Mouse (Mus musculus) frontal cortex, postnatal 10 days (tissue): ENCODE results near the gene Ctu2.

Experiments
- DNase-seq, 2 experiments: peaks; one replicate each; pipeline ENCODE4 v3.0.0; 2022; ENCODE audit warnings: low spot score in 2 of 2, mixed read lengths in 1 of 2

The Ctu2 gene

DNA sequence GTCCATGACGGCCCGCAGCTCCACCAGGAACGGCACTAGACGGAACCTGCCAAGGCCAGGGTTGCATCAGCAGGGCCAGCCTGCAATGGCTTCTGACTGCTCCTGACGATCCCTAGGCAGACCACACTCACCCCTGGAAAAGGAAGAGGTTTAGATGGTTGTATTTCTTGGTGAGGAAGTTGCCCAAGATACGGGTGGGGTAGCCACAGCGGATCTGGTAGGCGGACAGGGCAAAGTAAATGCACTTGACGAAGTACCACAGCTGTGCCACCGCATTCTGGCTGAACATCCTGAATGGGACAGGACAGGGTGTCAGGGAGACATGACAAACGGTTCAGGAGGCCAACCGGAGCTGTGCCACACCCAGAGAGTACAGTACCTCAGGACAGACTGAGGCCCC lies 8.9 kb downstream of the Ctu2 start:
- no peak for DNase-seq

DNA sequence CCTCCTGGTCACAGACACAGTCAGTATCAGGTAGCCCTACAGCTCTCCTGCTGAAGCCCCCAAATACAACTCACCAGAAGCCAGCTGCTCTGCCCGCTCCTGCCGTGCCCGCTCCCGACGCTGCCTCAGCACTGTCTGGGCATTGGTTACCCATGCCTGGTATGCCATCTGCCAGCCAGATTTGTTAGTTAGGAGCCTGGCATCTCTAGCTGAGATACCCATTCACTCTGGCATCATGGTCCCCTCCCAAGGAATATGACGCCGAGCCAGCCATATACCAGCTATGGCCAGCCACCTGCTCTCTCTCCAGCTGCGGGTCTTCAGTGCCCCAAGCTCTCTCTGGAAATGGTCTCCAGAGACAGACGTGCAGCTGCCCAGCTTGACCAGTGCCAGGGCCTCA lies 12.4 kb downstream of the Ctu2 start:
- no peak for DNase-seq

DNA sequence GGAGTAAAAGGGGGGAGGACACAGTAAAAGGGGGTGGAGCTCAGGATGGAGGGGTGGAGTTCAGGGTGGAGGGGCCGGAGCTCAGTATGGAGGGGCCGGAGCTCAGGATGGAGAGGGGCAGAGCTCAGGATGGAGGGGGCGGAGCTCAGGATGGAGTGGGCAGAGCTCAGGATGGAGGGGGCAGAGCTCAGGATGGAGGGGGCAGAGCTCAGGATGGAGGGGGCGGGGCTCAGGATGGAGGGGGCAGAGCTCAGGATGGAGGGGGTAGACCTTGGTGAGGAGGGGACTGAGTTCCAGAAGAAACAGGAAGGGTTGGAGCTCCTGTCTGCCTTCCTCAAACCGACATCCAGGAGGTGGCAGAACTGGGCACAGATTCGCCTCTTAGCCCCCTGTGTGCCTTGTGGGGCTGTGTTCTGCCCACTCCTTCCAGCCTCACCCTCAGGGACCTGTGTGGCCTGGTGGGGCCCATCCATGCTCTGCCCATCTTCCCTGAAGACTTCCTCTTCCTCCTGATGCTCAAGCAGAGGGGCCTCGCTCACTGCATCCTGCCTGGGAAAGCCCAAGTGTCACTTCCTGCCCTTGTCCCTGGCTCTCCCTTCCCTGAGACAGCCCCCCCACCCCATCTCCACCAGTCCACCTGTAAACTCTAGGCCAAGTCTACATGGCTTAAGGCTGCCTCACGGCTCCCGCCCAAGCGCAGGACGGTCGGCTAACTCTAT lies 21.2 kb downstream of the Ctu2 start:
- DNase-seq, result no peak

DNA sequence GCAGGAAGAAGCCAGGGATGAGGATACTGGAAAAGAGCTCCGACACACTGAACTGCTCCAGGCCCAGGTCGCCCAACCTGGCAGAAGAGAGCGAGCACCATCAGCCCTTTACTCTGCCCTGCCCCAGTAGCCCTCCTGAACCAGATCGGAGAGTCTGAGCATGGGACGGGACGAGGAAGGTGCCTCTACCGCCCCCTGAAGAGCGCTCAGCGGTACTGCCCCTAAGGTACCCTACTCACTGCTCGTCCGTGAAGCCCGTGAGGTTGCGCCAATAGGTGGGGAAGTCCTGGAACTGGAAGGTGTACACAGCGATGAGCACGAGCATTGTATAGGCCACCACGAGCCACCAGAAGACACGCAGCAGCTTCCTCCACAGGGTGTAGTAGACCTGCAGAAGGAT lies 22.0 kb downstream of the Ctu2 start:
- DNase-seq, result no peak

DNA sequence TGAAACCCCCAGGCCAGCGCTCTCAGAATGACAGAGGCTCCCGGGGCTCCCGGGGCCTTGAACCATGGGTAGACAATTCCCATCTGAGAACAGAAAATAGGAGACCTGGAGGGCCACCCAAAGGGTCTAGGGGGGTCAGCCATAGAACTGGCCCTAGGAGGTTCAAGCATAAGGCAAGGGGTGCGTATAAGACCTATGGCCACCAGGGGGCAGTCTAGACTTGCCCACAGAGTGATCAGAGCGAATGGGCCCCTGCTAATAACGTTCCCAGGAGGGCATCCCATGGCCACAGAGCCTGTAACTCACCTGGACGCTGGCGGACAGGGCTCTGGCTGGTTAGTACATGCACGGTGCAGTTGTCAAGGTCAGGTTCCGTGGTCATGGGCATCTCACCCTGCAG lies 24.9 kb downstream of the Ctu2 start:
- peak in 1 of 2 experiments; percentile 68 for DNase-seq

DNA sequence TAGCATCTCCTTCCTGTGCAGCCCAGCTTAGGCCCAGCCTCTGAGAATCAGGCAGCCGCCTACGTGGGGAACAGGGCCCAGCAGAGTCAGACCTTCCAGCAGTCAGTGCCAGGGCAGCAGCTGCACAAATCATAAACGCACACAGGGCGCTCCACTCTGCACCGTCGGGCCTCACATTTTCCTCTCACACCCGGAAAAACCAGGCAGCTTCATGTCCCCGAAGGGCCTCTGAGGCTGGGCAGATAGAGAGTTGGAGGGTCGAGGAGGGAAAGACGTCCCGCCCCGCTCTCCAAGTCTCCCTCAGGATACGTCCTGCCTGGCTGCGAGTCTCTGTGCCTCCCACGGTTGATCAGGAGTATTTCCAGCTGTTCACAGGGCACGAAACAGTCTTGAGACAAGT lies 35.6 kb downstream of the Ctu2 start:
- no peak for DNase-seq

DNA sequence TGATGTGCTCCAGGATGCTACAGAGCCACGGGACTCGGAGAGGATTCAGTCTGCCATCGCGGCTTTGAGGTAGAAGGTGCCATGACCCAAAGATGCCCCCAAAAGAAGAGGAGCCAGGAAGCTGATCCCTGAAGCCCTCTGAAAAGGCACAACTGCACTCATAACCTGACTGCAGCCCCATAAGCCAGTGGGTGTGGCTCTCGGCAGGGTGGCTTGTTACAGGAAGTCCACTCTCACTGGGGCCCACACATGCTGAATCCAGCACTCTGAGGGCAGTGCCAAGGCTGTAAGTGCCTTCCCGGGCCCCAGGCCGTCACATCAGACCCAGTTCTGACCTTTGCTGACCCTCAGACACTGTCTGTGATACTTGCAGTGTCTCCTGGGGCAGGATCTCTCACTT lies 36.4 kb downstream of the Ctu2 start:
- DNase-seq, result no peak

DNA sequence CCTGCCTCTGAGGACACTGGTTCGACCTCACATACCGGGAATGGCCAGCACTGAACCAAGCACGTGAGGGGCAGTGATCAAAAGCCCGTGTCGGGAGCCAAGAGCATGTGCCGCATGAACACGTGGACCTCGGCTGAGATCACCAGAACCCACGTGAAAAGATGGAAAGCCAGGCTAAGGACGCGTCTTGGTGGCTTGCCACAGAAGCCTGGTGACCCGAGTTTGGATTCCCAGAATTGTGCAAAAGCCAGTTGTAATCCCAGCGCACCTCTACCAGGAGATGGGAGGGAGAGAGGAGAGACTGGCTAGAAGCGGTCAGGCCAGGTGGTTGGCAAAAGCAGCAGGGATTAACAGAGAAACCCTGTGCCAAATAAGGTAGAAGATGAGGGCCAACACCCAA lies 39.8 kb downstream of the Ctu2 start:
- no peak for DNase-seq

DNA sequence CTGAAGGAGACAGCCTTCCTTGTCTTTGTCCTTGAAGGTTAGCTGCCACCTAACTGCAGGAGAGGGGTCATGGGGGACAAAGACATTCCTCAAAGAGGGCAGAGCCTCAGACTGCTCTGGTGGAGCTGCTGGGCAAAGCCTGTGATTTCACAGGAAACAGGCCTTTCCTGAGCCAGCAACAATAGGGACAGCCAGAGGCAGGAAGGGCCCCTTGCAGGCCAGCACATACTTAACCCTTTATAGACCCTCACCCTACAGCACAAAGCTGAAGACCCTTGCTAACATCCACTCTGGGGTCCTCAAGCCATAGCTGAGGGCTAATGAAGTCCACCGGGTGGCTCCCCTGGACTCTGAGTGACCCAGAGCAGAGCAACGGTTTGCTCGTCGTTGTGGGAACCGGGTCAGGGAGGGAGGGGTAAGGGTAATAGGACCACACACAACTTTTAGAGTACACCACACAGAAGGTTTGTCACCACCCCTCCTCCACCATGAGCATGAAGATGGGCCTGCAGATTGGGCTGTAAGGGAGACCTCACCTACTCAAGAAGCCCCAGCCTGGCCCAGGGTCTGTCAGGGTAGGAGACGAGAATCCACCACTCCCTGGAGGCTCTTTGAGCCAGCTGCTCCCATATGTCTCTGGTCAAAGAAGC lies 41.7 kb downstream of the Ctu2 start:
- no peak for DNase-seq

DNA sequence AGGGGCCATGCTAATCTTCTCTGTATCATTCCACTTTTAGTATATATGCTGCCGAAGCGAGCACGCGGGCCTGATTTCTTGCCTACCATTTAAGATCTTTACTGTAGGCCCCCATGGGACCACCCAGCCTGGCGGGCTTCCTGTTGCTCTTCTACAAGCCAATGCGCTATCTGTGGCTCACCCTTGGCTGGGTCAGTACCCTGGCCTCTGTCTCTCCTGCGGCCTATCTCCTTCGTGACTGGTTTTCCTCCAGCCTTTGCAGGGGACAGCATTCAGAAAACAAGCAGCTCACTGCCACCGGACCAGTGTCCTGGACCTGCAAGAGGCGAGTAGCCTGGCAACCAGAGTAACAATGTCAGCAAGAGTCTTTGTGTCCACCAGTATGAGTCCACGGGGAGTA lies 44.7 kb downstream of the Ctu2 start:
- no peak for DNase-seq

DNA sequence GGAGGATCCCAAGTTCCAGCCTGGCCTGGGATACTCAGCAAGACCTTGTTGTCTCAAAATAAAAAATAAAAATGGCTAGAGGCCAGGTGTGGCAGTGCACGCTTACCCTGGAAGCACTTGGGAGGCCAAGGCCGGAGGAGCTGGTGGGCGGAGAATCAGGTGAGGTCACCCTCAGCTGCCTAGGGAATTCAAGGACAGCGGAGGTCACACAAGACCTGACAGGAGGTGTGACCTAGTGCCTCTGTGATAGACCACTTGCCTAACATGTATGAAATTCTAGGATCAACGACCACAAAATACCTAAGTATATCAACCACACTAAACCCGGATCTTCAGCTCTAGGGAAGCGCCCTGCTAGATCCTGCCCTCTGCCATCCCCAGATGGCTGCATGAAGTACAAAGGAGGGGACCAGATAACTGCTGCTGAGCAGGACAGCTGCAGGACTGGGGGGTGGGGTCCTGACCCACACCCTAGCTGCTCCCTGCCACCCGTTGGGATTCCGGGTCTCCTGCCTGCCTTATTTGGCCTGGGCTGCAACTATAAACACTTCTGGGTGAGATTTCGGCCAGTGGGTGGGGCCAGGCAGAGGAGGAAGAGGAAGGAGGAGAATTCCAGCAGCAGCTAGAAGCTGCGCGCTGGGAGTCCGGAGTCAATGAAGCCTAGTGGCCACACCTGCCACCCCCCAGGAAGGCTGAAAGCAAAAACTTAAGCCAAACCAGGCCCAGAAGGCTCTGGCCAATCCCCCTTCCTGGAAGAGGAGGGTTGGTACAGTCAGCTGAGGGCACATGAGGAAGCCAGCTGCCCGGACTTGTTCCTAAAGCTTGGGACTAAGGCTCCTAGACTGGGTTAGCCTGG lies 47.1 kb downstream of the Ctu2 start:
- no peak for DNase-seq

DNA sequence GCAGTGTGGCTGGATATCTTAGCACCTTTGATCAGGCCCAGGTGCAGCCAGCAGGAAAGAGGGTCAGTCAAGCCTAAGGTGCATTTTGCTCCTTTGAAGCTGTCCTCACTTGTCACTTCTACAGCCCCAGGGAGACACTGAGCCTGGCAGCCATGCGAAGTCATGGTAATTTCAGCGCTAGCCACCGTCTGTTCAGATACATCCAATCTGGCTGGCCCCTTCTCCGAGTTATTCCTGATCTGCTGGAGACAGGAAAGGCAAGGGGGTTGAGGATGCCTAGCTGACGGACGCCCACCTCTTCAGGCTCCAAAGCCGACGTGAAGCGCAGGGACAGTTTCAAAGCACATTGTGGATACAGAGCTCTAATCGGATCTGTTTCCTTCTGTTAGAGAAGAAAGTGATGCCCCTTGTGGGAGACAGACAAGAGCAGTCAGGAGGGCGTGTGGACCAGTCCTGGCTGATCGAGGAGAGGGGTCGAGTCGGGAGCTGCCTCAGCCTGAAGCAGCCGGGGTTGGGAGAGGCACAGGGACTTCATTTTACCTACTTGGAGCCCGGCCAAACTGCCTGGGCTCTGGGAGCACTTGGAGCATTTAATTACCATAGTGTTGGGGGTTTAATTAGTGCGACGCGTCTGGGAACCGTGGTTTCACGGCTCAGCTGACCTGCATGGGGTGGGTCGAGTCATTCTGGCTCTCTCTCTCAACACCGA lies 47.9 kb downstream of the Ctu2 start:
- peak; percentile 46 to 53 for DNase-seq

DNA sequence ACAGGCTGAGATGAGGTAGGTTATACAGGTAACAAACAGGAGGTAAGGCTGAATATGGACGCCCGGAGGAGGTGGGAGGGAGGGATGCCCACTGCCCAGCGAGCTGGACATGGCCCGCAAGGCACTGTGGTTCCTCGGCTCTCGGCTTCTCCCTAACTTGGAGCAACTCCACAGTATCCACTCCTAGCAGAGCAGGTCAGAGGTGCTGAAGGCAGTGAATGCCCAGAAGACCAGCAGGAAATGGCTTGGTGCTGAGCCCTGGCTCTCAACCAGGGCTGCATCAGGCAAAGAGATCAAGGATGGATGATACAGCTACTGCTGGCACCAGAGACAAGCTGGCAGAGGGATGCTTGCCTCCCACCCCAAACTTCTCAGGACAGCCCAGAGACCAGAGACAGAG lies 48.6 kb downstream of the Ctu2 start:
- DNase-seq, result no peak

DNA sequence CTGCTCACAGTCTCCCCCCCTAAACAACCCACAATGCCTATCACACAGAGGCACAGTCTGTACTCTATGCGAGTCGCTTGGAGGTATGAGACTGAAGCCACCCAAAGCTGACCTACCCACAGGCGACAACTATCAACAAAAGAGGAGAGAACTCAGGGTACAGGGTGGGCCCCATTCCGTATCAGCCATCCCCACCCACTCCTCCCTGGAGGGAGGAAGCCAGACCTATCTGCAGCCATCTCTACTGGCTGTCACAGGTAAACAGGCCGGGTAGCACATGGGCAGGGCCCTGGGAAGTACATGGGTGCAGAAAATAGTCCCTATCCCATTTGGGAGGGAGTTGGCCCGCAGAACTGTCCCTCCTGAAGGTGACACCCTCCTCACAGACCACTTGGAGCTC lies 49.1 kb downstream of the Ctu2 start:
- DNase-seq, result no peak

DNA sequence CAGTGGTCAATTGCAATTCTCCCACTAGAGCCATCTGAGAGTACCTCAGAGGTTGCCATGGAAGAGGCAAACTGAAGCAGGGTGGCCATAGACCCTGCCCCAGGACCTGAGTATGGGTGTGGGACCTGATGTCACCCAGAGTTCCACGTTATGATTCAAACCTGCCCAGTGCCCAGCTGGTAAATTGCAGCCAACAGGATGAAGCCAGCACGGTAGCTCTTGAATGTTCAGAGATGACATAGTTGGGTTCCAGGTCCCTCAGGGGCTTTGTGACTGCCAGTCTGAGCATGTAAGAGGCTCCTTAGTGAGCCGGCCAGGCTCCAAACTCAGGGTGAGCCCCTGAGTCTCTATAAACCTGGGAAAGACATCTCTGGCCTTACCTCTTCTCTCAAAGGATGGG lies 50.1 kb downstream of the Ctu2 start:
- DNase-seq, result no peak

DNA sequence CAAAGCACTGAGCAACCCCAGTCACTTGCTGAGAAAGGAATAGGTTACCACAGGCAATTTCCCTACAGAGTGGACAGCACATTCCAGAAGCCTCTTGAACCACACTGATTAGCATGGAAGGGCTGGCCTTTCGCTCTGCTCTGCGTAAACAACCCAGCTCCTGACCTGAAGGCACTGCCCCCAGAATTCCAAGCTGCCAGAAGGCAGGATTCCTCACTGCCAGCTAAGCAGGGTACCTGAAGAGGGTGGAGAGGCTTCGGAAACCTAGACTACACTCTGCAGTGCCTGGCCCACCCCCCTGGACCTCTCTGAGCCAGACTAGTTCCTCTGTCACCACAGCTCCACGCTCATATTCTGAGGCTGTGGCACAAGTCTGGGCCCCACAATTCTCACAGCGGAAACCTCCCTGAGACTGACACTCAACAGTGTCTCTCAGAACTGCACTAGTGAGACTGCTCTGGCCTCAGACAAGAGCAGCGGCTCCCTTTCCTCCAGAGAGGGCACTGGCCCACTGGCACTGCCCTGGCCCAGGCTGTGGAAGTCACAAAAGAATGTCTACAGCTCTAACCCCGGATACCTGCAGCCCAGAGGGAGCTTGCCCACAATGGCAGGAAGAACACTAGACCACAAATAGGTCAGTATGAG lies 50.7 kb downstream of the Ctu2 start:
- DNase-seq, result no peak

DNA sequence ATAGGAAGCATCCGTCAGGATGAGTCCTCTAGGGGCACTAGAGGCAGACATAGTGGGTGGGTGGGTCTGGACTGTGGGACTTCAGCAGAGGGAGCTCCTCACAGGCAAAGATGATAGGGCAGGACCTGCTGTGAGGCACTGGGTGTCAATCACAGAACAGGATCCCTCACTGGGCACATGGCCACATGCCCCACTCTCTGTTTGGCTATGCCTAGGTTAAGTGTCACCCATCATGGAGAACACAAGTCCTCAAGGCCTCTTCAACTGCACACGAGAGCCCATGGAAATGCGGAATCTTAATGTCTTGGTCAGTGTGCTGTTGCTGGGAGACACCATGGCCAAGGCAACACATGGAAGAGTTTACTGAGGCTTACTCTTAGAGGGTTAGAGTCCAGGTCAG lies 52.0 kb downstream of the Ctu2 start:
- no peak for DNase-seq

DNA sequence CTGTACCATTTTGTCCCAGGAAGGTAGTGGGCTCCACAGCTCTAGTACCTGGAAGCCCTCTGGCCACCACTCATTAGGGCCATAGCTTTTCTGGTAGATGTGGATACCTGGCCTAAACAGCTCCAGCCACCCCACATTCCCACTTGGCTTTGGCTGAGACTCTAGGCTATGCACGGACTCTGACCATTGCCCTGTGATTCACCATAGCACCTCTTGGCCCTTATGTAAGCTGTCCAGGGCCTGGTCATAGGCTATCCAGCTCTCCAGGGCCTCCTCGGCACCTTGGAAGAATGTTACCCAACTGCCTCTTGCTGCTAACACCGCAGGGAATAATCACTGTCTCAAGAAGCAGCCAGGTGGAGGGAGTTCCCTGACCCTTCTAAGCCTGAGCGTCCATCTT lies 53.2 kb downstream of the Ctu2 start:
- no peak for DNase-seq

DNA sequence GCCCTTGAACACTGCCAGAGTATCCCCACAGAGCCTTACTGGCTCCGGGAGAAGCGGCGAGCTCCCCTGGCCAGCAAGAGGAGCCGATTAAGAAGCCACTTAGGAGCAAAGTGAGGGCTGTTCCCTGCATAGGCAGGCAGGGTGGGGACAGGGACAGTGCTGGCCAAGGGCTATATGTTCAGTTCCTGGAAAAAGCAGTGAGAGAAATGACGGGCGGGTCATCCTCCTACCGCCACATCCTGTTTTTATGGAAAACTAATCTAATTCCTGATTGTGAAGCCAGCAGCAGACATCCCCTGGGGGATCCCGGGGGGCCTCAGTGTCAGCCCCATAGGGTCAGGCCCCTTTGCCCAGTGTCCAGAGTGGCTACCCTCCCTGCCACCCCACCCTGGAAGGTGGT lies 55.4 kb downstream of the Ctu2 start:
- DNase-seq, result no peak
